Mouse (Mus musculus) small intestine, adult 2 months (tissue): ENCODE measurements at regions not wholly inside any gene's neighbourhood (a gene's known extent, or its start where the extent isn't known, plus 50 kb on each side); places are given as distances from the start of the nearest gene placed in this dataset.

ENCODE experiments used
- H3K27ac ChIP-seq: fragments of 200-500 bp; 2 replicates; pipeline ENCODE4 v1.5.1; 2012; ENCODE audit warnings: low read depth, low read length, control low read depth, inconsistent platforms; ENCODE audit not compliant: insufficient read depth
- H3K27me3 ChIP-seq: fragments of 200-500 bp; 2 replicates; pipeline ENCODE4 v1.6.1; 2012; ENCODE audit warnings: mild to moderate bottlenecking, moderate library complexity, low read length, inconsistent platforms; ENCODE audit not compliant: control insufficient read depth, insufficient read depth
- H3K36me3 ChIP-seq: fragments of 200-500 bp; 2 replicates; pipeline ENCODE4 v1.6.1; 2012; ENCODE audit warnings: mild to moderate bottlenecking, low read length, control low read depth, inconsistent platforms; ENCODE audit not compliant: control insufficient read depth, insufficient read depth
- H3K4me1 ChIP-seq: fragments of 200-500 bp; 2 replicates; pipeline ENCODE4 v1.6.1; 2012; ENCODE audit warnings: low read length, inconsistent platforms, mixed read lengths; ENCODE audit not compliant: control insufficient read depth, insufficient read depth, insufficient read length
- H3K4me3 ChIP-seq: fragments of 200-500 bp; 2 replicates; pipeline ENCODE4 v1.5.1; 2012; ENCODE audit warnings: low read depth, mild to moderate bottlenecking, control low read depth, inconsistent platforms, low read length, moderate library complexity
- CTCF ChIP-seq: fragments of 200-500 bp; IDR thresholded peaks from 2 replicates; pipeline ENCODE4 v1.5.1; 2012; ENCODE audit warnings: low read depth, mild to moderate bottlenecking, control low read depth, inconsistent platforms, low read length, moderate library complexity, mixed read lengths; ENCODE audit not compliant: insufficient replicate concordance, insufficient read length; ENCODE audit errors: extremely low read depth
- POLR2A ChIP-seq: fragments of 200-500 bp; IDR thresholded peaks from 2 replicates; pipeline ENCODE4 v1.6.1; 2012; ENCODE audit warnings: low read depth, mild to moderate bottlenecking, control low read depth, inconsistent platforms, low read length, moderate library complexity
- WGBS: fragments of 180-500 bp; shearing (Covaris S2); methylation state at CpG from one replicate; pipeline ENCODE4 v1.1.7; 2018; 5-methylcytosine and 5-hydroxymethylcytosine counted together

GRCm38 (mm10) chr7:37392122-37392521, 381.3 kb downstream of the Zfp536 start:
- H3K36me3 ChIP-seq = no peaks in the 10 kb centered on the region
- no peaks in the 10 kb centered on the region for H3K4me1 ChIP-seq
- 81% methylated on average over 6 of the region's 6 CpGs for WGBS
- TF ChIP-seq CTCF (no peak), POLR2A (no peak)
- no peak overlapping the region for H3K4me3 ChIP-seq
- no peak overlapping the region for H3K27ac ChIP-seq
- no peaks in the 10 kb centered on the region for H3K27me3 ChIP-seq

- WGBS = 87% methylated on average over 8 of the region's 8 CpGs
- H3K27me3 ChIP-seq = no peaks in the 10 kb centered on the region
Measured at GRCm38 (mm10) chr7:37392604-37393003, 380.8 kb downstream of the Zfp536 start.

GRCm38 (mm10) chr7:37393071-37393470, 380.4 kb downstream of the Zfp536 start:
- H3K4me3 ChIP-seq = no peak overlapping the region
- H3K4me1 ChIP-seq = no peaks in the 10 kb centered on the region
- H3K36me3 ChIP-seq = no peaks in the 10 kb centered on the region
- H3K27me3 ChIP-seq = no peaks in the 10 kb centered on the region
- H3K27ac ChIP-seq = no peak overlapping the region
- TF ChIP-seq POLR2A = no peak
- no peak for TF ChIP-seq CTCF
- 74% methylated on average over 3 of the region's 3 CpGs for WGBS

More at GRCm38 (mm10) chr7:37392604-37393003, 380.8 kb downstream of the Zfp536 start:
- H3K4me3 ChIP-seq = no peak overlapping the region
- TF ChIP-seq POLR2A (no peak), CTCF (no peak)
- H3K36me3 ChIP-seq = no peaks in the 10 kb centered on the region
- no peaks in the 10 kb centered on the region for H3K4me1 ChIP-seq
- H3K27ac ChIP-seq = no peak overlapping the region

- Histone ChIP-seq H3K4me3 (no peak overlapping the region), H3K27ac (no peak overlapping the region), H3K27me3 (no peaks in the 10 kb centered on the region), H3K4me1 (no peaks in the 10 kb centered on the region), H3K36me3 (no peaks in the 10 kb centered on the region)
- no peak for TF ChIP-seq POLR2A
- no peak for TF ChIP-seq CTCF
- 76% methylated on average over 8 of the region's 8 CpGs for WGBS
Measured at GRCm38 (mm10) chr7:37394965-37395426, 378.4 kb downstream of the Zfp536 start.

GRCm38 (mm10) chr7:37395881-37396513, 377.4 kb downstream of the Zfp536 start:
- Histone ChIP-seq H3K27ac (no peak overlapping the region), H3K4me3 (no peak overlapping the region), H3K4me1 (no peaks in the 10 kb centered on the region), H3K36me3 (no peaks in the 10 kb centered on the region), H3K27me3 (no peaks in the 10 kb centered on the region)
- no peak for TF ChIP-seq CTCF
- TF ChIP-seq POLR2A = no peak
- 86% methylated on average over 13 of the region's 13 CpGs for WGBS

- H3K4me3 ChIP-seq = no peak overlapping the region
- H3K27me3 ChIP-seq = no peaks in the 10 kb centered on the region
- TF ChIP-seq CTCF (no peak), POLR2A (no peak)
- no peaks in the 10 kb centered on the region for H3K36me3 ChIP-seq
- no peak overlapping the region for H3K27ac ChIP-seq
- no peaks in the 10 kb centered on the region for H3K4me1 ChIP-seq
- 95% methylated on average over 2 of the region's 2 CpGs for WGBS
Measured at GRCm38 (mm10) chr7:37403483-37403882, 370.0 kb downstream of the Zfp536 start.

DNA sequence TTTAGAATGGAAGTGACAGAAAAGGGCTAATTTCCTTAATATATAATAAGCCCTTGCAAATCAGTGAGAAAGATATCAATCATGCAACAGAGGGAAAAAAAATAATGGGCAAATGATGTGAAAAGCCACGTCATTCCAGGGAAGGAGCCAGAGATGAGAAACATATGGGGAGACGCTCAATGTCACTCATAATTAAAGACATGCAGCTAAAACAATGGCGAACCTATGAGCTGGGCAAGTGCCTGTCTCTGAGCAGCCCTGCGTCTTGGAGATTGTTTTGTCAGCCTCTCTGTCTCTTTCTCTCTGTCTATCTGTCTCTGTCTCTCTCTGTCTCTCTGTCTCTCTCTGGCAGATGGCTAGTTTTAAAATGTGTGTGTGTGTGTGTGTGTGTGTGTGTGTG, 360.1 kb downstream of the Zfp536 start:
- no peak overlapping the region for H3K27ac ChIP-seq
- no peaks in the 10 kb centered on the region for H3K4me1 ChIP-seq
- 67% methylated on average over 4 of the region's 4 CpGs for WGBS
- H3K36me3 ChIP-seq = no peaks in the 10 kb centered on the region
- H3K27me3 ChIP-seq = no peaks in the 10 kb centered on the region
- TF ChIP-seq CTCF (no peak), POLR2A (no peak)
- H3K4me3 ChIP-seq = no peak overlapping the region
